Mouse (Mus musculus) forebrain, postnatal 0 days (tissue): Measurements from ENCODE around the gene A830005F24Rik. TPM values are rescaled to one million over a fixed set of nuclear protein-coding genes. Genes with fewer than 3 reads are reported as not detected.

Source experiments
- ATAC-seq: fragments of 200-750 bp; cut with Nextera tagmentation; 2 replicates; pipeline ENCODE4 v1.8.0; 2017; ENCODE audit warnings: mild to moderate bottlenecking, moderate library complexity
- DNase-seq: peaks from one replicate; pipeline ENCODE4 v3.0.0-alpha.2; 2015
- H3K27ac ChIP-seq: fragments of 300-500 bp; sonication (generic); 2 replicates; pipeline ENCODE4 v1.5.1; 2014; ENCODE audit warnings: low read depth, mild to moderate bottlenecking, antibody characterized with exemption, low read length, moderate library complexity, mixed read lengths
- H3K27me3 ChIP-seq: fragments of 300-500 bp; sonication (generic); 2 replicates; pipeline ENCODE4 v1.6.1; 2014; ENCODE audit warnings: mild to moderate bottlenecking, low read length, mixed read lengths; ENCODE audit not compliant: insufficient read depth
- H3K36me3 ChIP-seq: fragments of 300-500 bp; sonication (generic); 2 replicates; pipeline ENCODE4 v1.6.1; 2014; ENCODE audit warnings: mild to moderate bottlenecking, moderate library complexity; ENCODE audit not compliant: insufficient read depth
- H3K4me1 ChIP-seq: fragments of 300-500 bp; sonication (generic); 2 replicates; pipeline ENCODE4 v1.6.1; 2014; ENCODE audit warnings: antibody characterized with exemption; ENCODE audit not compliant: insufficient read depth
- H3K4me2 ChIP-seq: fragments of 300-500 bp; sonication (generic); 2 replicates; pipeline ENCODE4 v1.6.1; 2014; ENCODE audit warnings: low read depth, mild to moderate bottlenecking, moderate library complexity
- H3K4me3 ChIP-seq: fragments of 300-500 bp; sonication (generic); 2 replicates; pipeline ENCODE4 v1.5.1; 2014; ENCODE audit warnings: low read depth, low read length, mixed read lengths
- H3K9ac ChIP-seq: fragments of 300-500 bp; sonication (generic); 2 replicates; pipeline ENCODE4 v1.6.1; 2014; ENCODE audit warnings: mild to moderate bottlenecking
- H3K9me3 ChIP-seq: fragments of 300-500 bp; sonication (generic); 2 replicates; pipeline ENCODE4 v1.6.1; 2016; ENCODE audit warnings: low read length
- CTCF ChIP-seq: sonication (generic); IDR thresholded peaks from 2 replicates; pipeline ENCODE4 v1.5.1; 2016; ENCODE audit warnings: antibody characterized with exemption, control low read depth, low read depth
- WGBS: fragments of 180-500 bp; shearing (Covaris S2); extraction: QIAGEN DNeasy Blood & Tissue Kit; methylation state at CpG from one replicate; pipeline ENCODE4 v1.1.7; 2014; 5-methylcytosine and 5-hydroxymethylcytosine counted together
- polyA plus RNA-seq: library from polyadenylated mRNA; unstranded; fragments of >200 nt; fragmentation: Nextera tagmentation; extraction: Ambion mirVana; gene quantifications from 2 replicates; pipeline ENCODE4 v1.2.1, GENCODE M21; 2015
- total RNA-seq: library from RNA; depleted of rRNA; stranded (reverse); fragments of >200 nt; gene quantifications from 2 replicates; pipeline ENCODE4 v1.2.3, GENCODE M21; 2014; rRNA removed

The A830005F24Rik gene
- total RNA-seq (0.67 and 0.85 TPM in 2 replicates), polyA plus RNA-seq (0.93 and 2.6 TPM in 2 replicates)

GRCm38 (mm10) chr13:48513003-48513929 lies at the start of gene A830005F24Rik, which contains the start of gene Zfp169:
TSS of gene A830005F24Rik (plus strand) at chr13:48513570.
TSS of gene Zfp169 (minus strand) at chr13:48513451.
- Histone ChIP-seq H3K36me3 (no peaks in the 10 kb centered on the region), H3K4me3 (peak within 1 kb of the TSS; percentile 73), H3K9me3 (no peaks in the 10 kb centered on the region), H3K4me2 (peak within 1 kb of the TSS; percentile 92), H3K4me1 (peaks cover 8% of the 10 kb centered on the region), H3K27me3 (no peaks in the 10 kb centered on the region), H3K27ac (0 out of 2 replicates have a peak within 1 kb of the TSS, but pooled peaks have one; percentile 62), H3K9ac (peak within 1 kb of the TSS; percentile 74)
- peak; percentile 92 for DNase-seq
- 1% methylated on average over 34 of the region's 34 CpGs for WGBS
- TF ChIP-seq CTCF: no peak
- peak; percentile 100 for ATAC-seq

GRCm38 (mm10) chr13:48464170-48464569 lies 49.2 kb upstream of the A830005F24Rik start:
- H3K9me3 ChIP-seq: no peaks in the 10 kb centered on the region
- H3K4me1 ChIP-seq: no peaks in the 10 kb centered on the region; the same call in 1 of the 2 replicates
- DNase-seq (peak; percentile 94), ATAC-seq (peak; percentile 64)
- peak; percentile 93 for TF ChIP-seq CTCF
- H3K4me2 ChIP-seq: no peak overlapping the region
- WGBS: 6% methylated on average over 4 of the region's 4 CpGs
- no peaks in the 10 kb centered on the region; the same call in 1 of the 2 replicates for H3K27me3 ChIP-seq
- no peak overlapping the region for H3K27ac ChIP-seq
- no peaks in the 10 kb centered on the region for H3K36me3 ChIP-seq
- H3K4me3 ChIP-seq: no peak overlapping the region
- H3K9ac ChIP-seq: no peak overlapping the region

DNA sequence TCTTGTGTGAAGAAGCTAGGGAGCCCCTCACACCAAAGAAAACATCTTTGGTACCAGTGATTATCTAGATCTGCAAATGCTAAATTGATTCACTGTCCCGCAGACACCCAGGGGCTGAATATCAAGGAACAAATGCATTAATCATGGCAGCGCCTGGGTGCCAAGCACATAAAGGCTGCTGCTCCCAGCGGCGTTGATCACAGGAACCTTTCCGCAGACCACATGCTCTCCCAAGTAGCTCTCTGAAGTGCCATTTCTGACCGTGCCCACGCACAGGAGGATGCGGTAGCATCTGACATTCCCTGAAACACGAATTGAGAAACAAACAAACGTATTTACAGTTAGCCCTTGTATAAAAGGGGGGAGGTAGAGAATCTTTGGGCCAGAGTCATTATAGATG lies 47.2 kb upstream of the A830005F24Rik start:
- H3K27ac ChIP-seq: no peak overlapping the region
- H3K27me3 ChIP-seq: no peaks in the 10 kb centered on the region; the same call in 1 of the 2 replicates
- ATAC-seq: no peak
- H3K4me1 ChIP-seq: no peaks in the 10 kb centered on the region; the same call in 1 of the 2 replicates
- H3K4me2 ChIP-seq: no peak overlapping the region
- no peak for TF ChIP-seq CTCF
- DNase-seq: no peak
- no peaks in the 10 kb centered on the region for H3K36me3 ChIP-seq
- H3K9ac ChIP-seq: no peak overlapping the region
- no peaks in the 10 kb centered on the region for H3K9me3 ChIP-seq
- 33% methylated on average over 10 of the region's 10 CpGs for whole genome bisulfite sequencing
- H3K4me3 ChIP-seq: no peak overlapping the region

GRCm38 (mm10) chr13:48468656-48469180 lies 44.7 kb upstream of the A830005F24Rik start:
- H3K4me3 ChIP-seq: no peak overlapping the region
- ATAC-seq (no peak), DNase-seq (no peak)
- H3K27me3 ChIP-seq: no peaks in the 10 kb centered on the region; the same call in 1 of the 2 replicates
- TF ChIP-seq CTCF: no peak
- H3K4me2 ChIP-seq: no peak overlapping the region
- H3K36me3 ChIP-seq: no peaks in the 10 kb centered on the region
- no peak overlapping the region for H3K27ac ChIP-seq
- no peak overlapping the region for H3K9ac ChIP-seq
- 65% methylated on average over 15 of the region's 15 CpGs for WGBS
- no peaks in the 10 kb centered on the region for H3K9me3 ChIP-seq
- H3K4me1 ChIP-seq: no peaks in the 10 kb centered on the region; the same call in 1 of the 2 replicates

GRCm38 (mm10) chr13:48483606-48484005 lies 29.8 kb upstream of the A830005F24Rik start:
- no peaks in the 10 kb centered on the region for H3K9me3 ChIP-seq
- 85% methylated on average over 4 of the region's 4 CpGs for WGBS
- no peak for DNase-seq

GRCm38 (mm10) chr13:48490396-48491182 lies 22.8 kb upstream of the A830005F24Rik start:
- DNase-seq (no peak), ATAC-seq (no peak)
- H3K4me2 ChIP-seq: no peak overlapping the region
- H3K27me3 ChIP-seq: no peaks in the 10 kb centered on the region
- no peaks in the 10 kb centered on the region for H3K4me1 ChIP-seq
- H3K9me3 ChIP-seq: peaks cover 4% of the 10 kb centered on the region; the same call in 1 of the 2 replicates
- TF ChIP-seq CTCF: no peak
- no peak overlapping the region for H3K4me3 ChIP-seq
- 91% methylated on average over 35 of the region's 35 CpGs for WGBS
- no peak overlapping the region for H3K27ac ChIP-seq
- peaks cover 46% of the 10 kb centered on the region for H3K36me3 ChIP-seq
- no peak overlapping the region for H3K9ac ChIP-seq

More at GRCm38 (mm10) chr13:48483606-48484005, 29.8 kb upstream of the A830005F24Rik start:
- no peak overlapping the region for H3K4me2 ChIP-seq
- H3K27ac ChIP-seq: no peak overlapping the region
- no peak for ATAC-seq
- H3K9ac ChIP-seq: no peak overlapping the region
- peaks cover 14% of the 10 kb centered on the region for H3K36me3 ChIP-seq
- no peaks in the 10 kb centered on the region for H3K27me3 ChIP-seq
- H3K4me1 ChIP-seq: no peaks in the 10 kb centered on the region
- no peak for TF ChIP-seq CTCF
- no peak overlapping the region for H3K4me3 ChIP-seq
